Mouse (Mus musculus): ENCODE data around the gene Gm49388. TPM values are rescaled to one million over a fixed set of nuclear protein-coding genes. Genes with fewer than 3 reads are reported as not detected.

Gm49388 gene
- 0.39 TPM in 1 of 2 replicates, not detected in the other for polyA plus RNA-seq (2012)

DNA sequence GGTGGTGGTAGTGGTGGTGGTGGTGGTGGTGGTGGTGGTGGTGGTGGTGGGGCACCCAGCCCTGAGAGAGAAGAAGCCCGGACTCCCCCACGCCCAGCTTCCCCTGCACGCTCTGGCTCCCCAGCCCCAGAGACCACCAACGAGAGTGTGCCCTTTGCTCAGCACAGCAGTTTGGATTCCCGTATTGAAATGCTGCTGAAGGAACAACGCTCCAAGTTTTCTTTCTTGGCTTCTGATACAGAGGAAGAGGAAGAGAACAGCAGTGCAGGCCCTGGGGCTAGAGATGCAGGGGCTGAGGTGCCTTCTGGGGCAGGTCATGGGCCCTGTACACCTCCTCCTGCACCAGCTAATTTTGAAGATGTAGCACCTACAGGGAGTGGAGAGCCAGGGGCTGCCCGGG lies at the start of gene Gm49388:
Gene Gm49388 (plus strand): TSS at position 301 of the 400 bp plus-strand sequence.
- peaks cover 4% of the 10 kb centered on the region for H3K4me1 ChIP-seq (ENCODE audit: control insufficient read depth)
- H3K4me3 ChIP-seq (replicated peaks) = no peak within 1 kb of the TSS
- H3K36me3 ChIP-seq (ENCODE audit: control insufficient read depth) = peaks cover 97% of the 10 kb centered on the region
- TF ChIP-seq GATA1 (IDR thresholded peaks at IDR 0.05; ENCODE audit: low read length) (no peak), TAL1 (IDR thresholded peaks at IDR 0.05; ENCODE audit: low read length) (no peak)
- no peaks in the 10 kb centered on the region for H3K27me3 ChIP-seq (ENCODE audit: control insufficient read depth)
- H3K9me3 ChIP-seq (ENCODE audit: control insufficient read depth, low read length) = no peaks in the 10 kb centered on the region

GRCm38 (mm10) chr7:127744366-127745045 lies 40.9 kb upstream of the Gm49388 start, which contains the start of gene Fbxl19:
Gene Fbxl19, plus strand, starts transcription at chr7:127744543.
- TF ChIP-seq TAL1 (IDR thresholded peaks at IDR 0.05; ENCODE audit: low read length) (no peak), GATA1 (IDR thresholded peaks at IDR 0.05; ENCODE audit: low read length) (no peak)
- Histone ChIP-seq H3K4me3 (replicated peaks) (peak within 1 kb of the TSS; percentile 83), H3K4me1 (ENCODE audit: control insufficient read depth) (peaks cover 35% of the 10 kb centered on the region), H3K27me3 (ENCODE audit: control insufficient read depth) (no peaks in the 10 kb centered on the region), H3K9me3 (ENCODE audit: control insufficient read depth, low read length) (no peaks in the 10 kb centered on the region; the same call in 1 of the 2 replicates), H3K36me3 (ENCODE audit: control insufficient read depth) (peaks cover 8% of the 10 kb centered on the region)

- TF ChIP-seq TAL1 (IDR thresholded peaks at IDR 0.05; ENCODE audit: low read length) (no peak), GATA1 (IDR thresholded peaks at IDR 0.05; ENCODE audit: low read length) (0 out of 2 replicates have a peak, but pooled peaks have one; percentile 7)
- H3K9me3 ChIP-seq (ENCODE audit: control insufficient read depth, low read length) = no peaks in the 10 kb centered on the region; the same call in 1 of the 2 replicates
These were observed 40.2 kb upstream of the Gm49388 start for GRCm38 (mm10) chr7:127745251-127745651.

GRCm38 (mm10) chr7:127745652-127746493 lies 39.5 kb upstream of the Gm49388 start:
- H3K4me3 ChIP-seq (replicated peaks) = peak overlapping the region; percentile 83
- no peaks in the 10 kb centered on the region for H3K27me3 ChIP-seq (ENCODE audit: control insufficient read depth)
- TF ChIP-seq TAL1 (IDR thresholded peaks at IDR 0.05; ENCODE audit: low read length) (no peak), GATA1 (IDR thresholded peaks at IDR 0.05; ENCODE audit: low read length) (no peak)
- H3K4me1 ChIP-seq (ENCODE audit: control insufficient read depth) = peaks cover 35% of the 10 kb centered on the region
- H3K9me3 ChIP-seq (ENCODE audit: control insufficient read depth, low read length) = no peaks in the 10 kb centered on the region; the same call in 1 of the 2 replicates
- peaks cover 21% of the 10 kb centered on the region for H3K36me3 ChIP-seq (ENCODE audit: control insufficient read depth)

More at GRCm38 (mm10) chr7:127745251-127745651, 40.2 kb upstream of the Gm49388 start:
- Histone ChIP-seq H3K27me3 (ENCODE audit: control insufficient read depth) (no peaks in the 10 kb centered on the region), H3K4me1 (ENCODE audit: control insufficient read depth) (peaks cover 35% of the 10 kb centered on the region), H3K4me3 (replicated peaks) (peak overlapping the region; percentile 83), H3K36me3 (ENCODE audit: control insufficient read depth) (peaks cover 16% of the 10 kb centered on the region)

DNA sequence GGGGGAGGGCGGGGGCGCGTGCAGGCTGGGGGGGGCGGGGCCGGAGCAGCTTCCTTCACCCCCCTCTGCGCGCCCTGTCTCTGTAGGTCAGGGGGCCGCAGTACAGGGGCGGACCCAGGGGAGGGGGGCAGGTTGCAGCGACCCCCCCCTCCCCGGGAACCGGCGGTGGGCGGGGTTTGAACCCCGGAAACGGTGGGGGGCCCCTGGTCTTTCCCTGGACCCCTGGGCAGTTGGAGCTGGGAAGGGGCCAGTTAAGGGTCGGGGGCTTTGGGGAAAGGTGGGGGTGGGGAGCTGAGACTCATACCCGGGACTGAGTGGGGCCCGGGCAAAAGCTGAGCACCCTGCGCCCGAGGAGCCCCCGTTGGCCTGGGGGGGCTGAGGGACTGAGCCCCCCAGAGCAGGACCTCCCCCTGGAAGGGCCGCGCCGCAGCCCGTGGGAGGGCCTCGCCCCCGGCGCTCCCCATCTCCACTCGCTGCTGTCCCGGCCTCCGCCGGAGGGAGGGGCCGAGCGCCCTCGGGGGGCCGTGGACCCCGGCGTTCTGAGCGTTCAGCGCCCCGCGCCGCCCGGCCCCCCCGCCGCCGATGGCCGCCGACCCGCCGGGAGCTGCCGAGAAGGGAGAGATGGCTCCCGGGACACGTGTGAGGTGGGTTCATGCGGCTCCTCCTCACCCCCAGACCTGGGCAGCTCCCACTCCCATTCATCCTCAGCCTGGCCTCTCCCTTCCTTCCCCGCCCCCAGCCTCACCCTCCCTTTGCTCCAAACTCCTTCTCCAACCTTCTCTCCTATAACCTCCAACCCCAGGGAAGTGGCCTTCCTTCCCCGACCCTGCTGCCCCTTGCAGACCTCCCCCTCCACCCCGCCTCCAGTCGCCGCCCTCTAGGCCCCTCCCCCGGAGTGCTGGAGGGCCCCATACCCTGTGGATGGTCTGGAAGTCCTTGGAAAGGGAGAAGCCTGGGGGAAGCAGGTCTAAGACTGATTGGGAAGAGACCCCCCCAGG lies 38.6 kb upstream of the Gm49388 start:
- no peaks in the 10 kb centered on the region for H3K27me3 ChIP-seq (ENCODE audit: control insufficient read depth)
- peaks cover 29% of the 10 kb centered on the region for H3K36me3 ChIP-seq (ENCODE audit: control insufficient read depth)
- H3K4me1 ChIP-seq (ENCODE audit: control insufficient read depth) = peaks cover 35% of the 10 kb centered on the region
- peak overlapping the region; percentile 83 for H3K4me3 ChIP-seq (replicated peaks)
- TF ChIP-seq TAL1 (IDR thresholded peaks at IDR 0.05; ENCODE audit: low read length) (no peak), GATA1 (IDR thresholded peaks at IDR 0.05; ENCODE audit: low read length) (no peak)
- H3K9me3 ChIP-seq (ENCODE audit: control insufficient read depth, low read length) = no peaks in the 10 kb centered on the region; the same call in 1 of the 2 replicates

DNA sequence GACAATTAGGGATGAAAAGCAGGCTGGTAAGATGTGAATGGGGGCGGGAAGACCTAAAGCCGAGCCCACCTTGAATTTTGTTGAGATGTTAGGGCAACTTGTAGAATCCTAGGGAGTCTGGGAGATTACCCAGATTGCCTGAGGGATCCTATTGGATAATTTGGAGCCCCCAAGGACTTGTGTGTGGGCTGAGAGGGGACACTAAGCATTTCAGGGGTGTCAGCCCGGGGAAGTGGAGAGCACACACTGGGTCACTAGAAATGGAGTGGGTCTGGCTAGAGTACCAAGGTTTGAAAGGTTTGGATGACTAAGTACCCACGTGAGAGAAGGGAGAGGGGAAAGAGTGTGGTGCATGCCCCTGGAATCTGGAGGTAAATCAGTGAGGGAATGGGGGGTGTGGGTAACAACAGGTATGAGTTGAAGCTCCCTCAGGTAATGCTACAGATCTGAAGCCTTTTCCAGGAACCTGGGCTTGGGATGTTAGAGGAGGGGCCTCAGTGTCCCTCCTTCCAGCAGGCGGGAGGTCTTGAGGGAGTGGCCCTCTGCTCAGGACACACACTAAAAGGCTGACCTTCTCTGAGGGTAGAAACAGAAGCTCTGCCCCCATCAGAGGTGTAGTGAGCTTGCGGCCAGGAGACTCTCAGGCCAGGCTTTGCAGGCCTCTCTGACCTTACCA lies 37.7 kb upstream of the Gm49388 start:
- no peak for TF ChIP-seq GATA1 (IDR thresholded peaks at IDR 0.05; ENCODE audit: low read length)
- no peak for TF ChIP-seq TAL1 (IDR thresholded peaks at IDR 0.05; ENCODE audit: low read length)
- Histone ChIP-seq H3K36me3 (ENCODE audit: control insufficient read depth) (peaks cover 34% of the 10 kb centered on the region), H3K27me3 (ENCODE audit: control insufficient read depth) (no peaks in the 10 kb centered on the region), H3K9me3 (ENCODE audit: control insufficient read depth, low read length) (no peaks in the 10 kb centered on the region; the same call in 1 of the 2 replicates), H3K4me1 (ENCODE audit: control insufficient read depth) (peaks cover 35% of the 10 kb centered on the region), H3K4me3 (replicated peaks) (no peak overlapping the region)

- peaks cover 34% of the 10 kb centered on the region for H3K36me3 ChIP-seq (ENCODE audit: control insufficient read depth)
- H3K4me1 ChIP-seq (ENCODE audit: control insufficient read depth) = peaks cover 35% of the 10 kb centered on the region
- H3K9me3 ChIP-seq (ENCODE audit: control insufficient read depth, low read length) = no peaks in the 10 kb centered on the region; the same call in 1 of the 2 replicates
- no peaks in the 10 kb centered on the region for H3K27me3 ChIP-seq (ENCODE audit: control insufficient read depth)
- no peak overlapping the region for H3K4me3 ChIP-seq (replicated peaks)
- TF ChIP-seq TAL1 (IDR thresholded peaks at IDR 0.05; ENCODE audit: low read length) (no peak), GATA1 (IDR thresholded peaks at IDR 0.05; ENCODE audit: low read length) (no peak)
These were observed 37.2 kb upstream of the Gm49388 start for GRCm38 (mm10) chr7:127748235-127748560.

Data from erythroblast, embryonic 14.5 days (primary cell).